Mouse (Mus musculus) urinary bladder, postnatal 4 days (tissue): ENCODE measurements at regions not wholly inside any gene's neighbourhood (a gene's known extent, or its start where the extent isn't known, plus 50 kb on each side); places are given as distances from the start of the nearest gene placed in this dataset.

Source experiments
- DNase-seq, 2 experiments: peaks; one replicate each; pipeline ENCODE4 v3.0.0; 2021 to 2022; ENCODE audit warnings: low spot score in 2 of 2

DNA sequence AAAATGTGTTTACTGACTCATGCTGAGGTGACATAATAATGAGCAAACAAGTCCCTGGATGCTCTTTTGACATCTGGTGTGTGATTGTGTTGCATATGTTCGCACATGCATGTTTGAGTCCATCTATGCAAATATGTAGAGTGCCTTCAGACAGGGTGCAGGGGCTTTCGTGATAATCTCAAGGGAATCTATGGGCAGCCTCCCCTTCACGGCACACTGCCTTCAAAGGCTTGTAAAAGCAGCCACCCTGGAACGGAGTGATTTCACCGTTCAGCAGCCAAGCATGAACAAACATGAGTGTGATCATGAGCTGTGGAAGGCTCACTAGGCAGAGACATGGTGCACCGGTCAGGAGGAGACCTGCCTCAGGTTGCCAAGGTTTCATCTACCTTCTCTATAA, 57.1 kb upstream of the Mbip start:
- no peak for DNase-seq

DNA sequence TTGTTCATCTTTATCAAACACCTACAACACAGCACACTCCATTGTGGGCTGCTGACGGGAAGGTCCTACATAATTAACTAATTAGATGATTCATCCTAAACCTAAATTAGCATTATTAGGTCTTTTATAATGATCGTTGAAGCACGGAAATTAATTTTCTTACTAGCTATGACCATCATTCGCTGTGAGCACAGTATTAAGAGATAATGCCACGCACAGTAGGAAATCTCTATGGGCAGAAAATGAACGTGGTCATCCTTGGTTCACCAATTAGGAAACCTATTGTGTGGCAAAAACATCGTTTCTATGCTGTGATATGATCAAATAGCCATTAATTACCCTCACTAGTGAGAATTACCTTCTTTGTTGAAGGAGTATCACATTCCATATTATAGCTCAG, 56.4 kb upstream of the Mbip start:
- no peak for DNase-seq
